Mouse (Mus musculus): ENCODE measurements at regions not wholly inside any gene's neighbourhood (a gene's known extent, or its start where the extent isn't known, plus 50 kb on each side); places are given as distances from the start of the nearest gene placed in this dataset.

GRCm38 (mm10) chr3:31389955-31390354 is 79.8 kb upstream of the Slc7a14 start:
- no peak for TF ChIP-seq CTCF (IDR thresholded peaks at IDR 0.05; ENCODE audit: borderline replicate concordance, extremely low read depth, insufficient read depth, insufficient read length)
- TF ChIP-seq POLR2A (IDR thresholded peaks at IDR 0.05; ENCODE audit: borderline replicate concordance, extremely low read depth, insufficient read depth, insufficient read length, poor library complexity, severe bottlenecking) = no peak
- DNase-seq (ENCODE audit: low read depth) = no peak

- no peak for DNase-seq (ENCODE audit: low read depth)
- TF ChIP-seq POLR2A (IDR thresholded peaks at IDR 0.05; ENCODE audit: borderline replicate concordance, extremely low read depth, insufficient read depth, insufficient read length, poor library complexity, severe bottlenecking) (no peak), CTCF (IDR thresholded peaks at IDR 0.05; ENCODE audit: borderline replicate concordance, extremely low read depth, insufficient read depth, insufficient read length) (no peak)
Observed at GRCm38 (mm10) chr3:31375678-31376077, 65.5 kb upstream of the Slc7a14 start.

GRCm38 (mm10) chr3:31374061-31374460 is 63.9 kb upstream of the Slc7a14 start:
- no peak for DNase-seq (ENCODE audit: low read depth)
- no peak for TF ChIP-seq CTCF (IDR thresholded peaks at IDR 0.05; ENCODE audit: borderline replicate concordance, extremely low read depth, insufficient read depth, insufficient read length)
- no peak for TF ChIP-seq POLR2A (IDR thresholded peaks at IDR 0.05; ENCODE audit: borderline replicate concordance, extremely low read depth, insufficient read depth, insufficient read length, poor library complexity, severe bottlenecking)

- no peak for TF ChIP-seq POLR2A (IDR thresholded peaks at IDR 0.05; ENCODE audit: borderline replicate concordance, extremely low read depth, insufficient read depth, insufficient read length, poor library complexity, severe bottlenecking)
- TF ChIP-seq CTCF (IDR thresholded peaks at IDR 0.05; ENCODE audit: borderline replicate concordance, extremely low read depth, insufficient read depth, insufficient read length) = no peak
- no peak for DNase-seq (ENCODE audit: low read depth)
Observed at GRCm38 (mm10) chr3:31368259-31368658, 58.1 kb upstream of the Slc7a14 start.

Data from brain, embryonic 14.5 days (tissue).